Mouse (Mus musculus): ENCODE results near the gene Olfr747.
"Not testable (repeated sequence)": the region's sequence is repeated elsewhere in the genome, so short reads cannot be mapped to it uniquely, and the experiment has no call there.

Gene Olfr747

DNA sequence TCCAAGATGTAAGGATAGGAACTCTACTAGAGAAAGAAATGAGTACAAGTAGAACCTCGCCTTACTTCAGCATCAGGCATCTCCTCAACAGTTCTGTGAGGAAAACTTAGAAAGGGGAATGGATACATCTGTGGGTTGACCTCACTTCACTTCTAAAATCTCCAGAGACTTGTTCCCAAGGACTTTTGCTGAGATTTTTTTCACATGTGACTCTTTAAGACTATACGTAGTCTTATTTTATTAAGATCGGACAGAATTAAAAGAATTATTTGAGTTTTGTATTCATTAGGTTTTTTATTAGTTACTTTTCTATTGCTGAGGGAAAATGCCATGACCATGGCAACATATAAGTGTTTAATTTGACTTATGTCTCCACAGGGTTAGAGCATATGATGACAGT is at the start of gene Olfr747:
Gene Olfr747, minus strand, starts transcription at position 101 of the 400 bp plus-strand sequence.
- DNase-seq (ENCODE audit: low read depth), result no peak

DNA sequence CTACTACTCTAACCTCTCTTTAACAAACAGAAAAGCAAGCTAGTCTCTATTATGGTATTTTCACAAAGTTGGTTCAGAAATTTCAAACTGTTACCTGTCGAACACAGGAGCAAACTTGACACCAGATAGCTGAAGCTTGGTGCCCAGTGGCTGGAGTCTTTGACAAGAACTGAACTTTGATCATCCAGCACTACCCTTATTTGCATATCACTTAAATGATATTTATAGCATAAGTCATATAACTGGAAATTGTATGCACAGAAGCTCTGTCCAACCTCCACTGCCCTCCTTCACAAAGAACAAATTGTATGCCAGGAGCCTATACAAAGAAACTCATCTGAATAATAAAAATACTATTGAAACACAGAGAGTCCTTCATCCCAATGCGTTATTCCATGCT is 48.6 kb upstream of the Olfr747 start:
- no peak for DNase-seq (ENCODE audit: low read depth)

DNA sequence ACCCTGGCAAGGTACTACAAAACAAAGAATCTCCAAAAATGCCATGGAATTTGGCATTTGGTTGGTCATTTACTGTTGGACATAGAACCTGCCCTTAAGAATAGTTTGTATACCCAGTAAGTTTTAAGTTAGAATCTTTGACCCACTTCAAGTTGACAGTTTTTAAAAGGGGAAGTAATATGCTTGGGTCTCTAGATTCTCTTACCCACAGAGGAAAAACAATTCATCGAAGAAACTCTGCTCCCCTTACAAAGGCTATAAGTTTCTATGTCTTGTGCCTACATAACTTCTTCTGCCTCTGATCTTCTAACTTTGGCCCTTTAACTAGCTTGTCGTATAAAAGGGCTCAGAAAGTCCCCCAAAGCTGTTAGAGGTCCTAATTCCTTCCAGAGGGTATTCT is 47.3 kb upstream of the Olfr747 start:
- DNase-seq (ENCODE audit: low read depth), result no peak

DNA sequence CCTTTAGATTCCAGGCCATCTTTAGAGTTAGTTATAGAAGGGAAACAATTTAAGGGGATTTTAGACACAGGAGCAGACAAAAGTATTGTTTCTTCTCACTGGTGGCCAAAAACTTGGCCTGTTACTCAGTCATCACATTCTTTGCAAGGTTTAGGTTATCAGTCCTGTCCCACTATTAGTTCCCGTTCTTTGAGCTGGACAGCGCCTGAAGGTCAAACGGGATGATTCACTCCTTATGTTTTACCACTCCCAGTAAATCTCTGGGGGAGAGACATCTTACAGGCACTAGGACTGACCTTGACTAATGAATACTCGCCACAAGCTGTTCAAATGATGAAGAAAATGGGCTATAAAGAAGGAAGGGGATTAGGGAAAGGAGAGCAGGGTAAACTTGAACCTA is 29.4 kb upstream of the Olfr747 start:
- DNase-seq (ENCODE audit: low read depth), result not testable (repeated sequence)

DNA sequence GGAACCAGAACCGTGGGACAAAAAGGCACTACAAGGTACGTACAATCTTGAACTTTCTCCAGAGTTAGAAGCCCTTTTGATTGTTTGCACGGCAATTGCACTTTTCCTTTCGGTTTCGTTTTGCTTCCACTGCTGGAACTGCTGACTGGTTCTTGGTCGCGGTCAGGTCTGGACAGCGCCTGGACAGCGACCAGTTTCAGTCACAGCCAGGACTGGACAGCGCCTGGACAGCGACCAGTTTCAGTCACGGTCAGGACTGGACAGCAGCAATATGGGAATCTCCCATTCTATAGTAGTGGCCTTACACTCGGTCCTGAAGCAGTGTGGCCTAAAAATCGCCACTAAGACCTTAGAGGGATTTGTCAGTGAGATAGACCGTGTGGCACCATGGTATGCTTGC is 26.9 kb upstream of the Olfr747 start:
- not testable (repeated sequence) for DNase-seq (ENCODE audit: low read depth)

DNA sequence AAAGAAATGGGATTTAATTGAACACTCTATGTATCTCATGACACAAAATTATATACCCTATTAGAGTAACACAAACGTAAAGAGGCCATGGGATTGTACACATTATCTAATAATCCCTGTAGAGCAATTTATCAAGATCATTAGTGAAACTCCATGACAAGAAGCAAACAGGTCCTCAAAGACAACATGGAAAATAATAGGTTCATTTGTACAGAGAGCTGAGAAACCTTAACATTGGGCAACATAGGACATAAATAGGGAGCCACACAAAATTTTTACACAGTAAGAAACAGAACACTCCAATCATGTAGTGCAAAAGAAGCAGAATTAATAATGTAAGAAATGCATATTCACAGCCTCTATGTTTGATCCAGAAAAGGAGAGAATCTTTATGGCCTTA is 14.1 kb upstream of the Olfr747 start, which contains the start of gene Olfr748:
Gene Olfr748, plus strand, starts transcription at position 301 of the 400 bp plus-strand sequence.
- DNase-seq (ENCODE audit: low read depth), result no peak

DNA sequence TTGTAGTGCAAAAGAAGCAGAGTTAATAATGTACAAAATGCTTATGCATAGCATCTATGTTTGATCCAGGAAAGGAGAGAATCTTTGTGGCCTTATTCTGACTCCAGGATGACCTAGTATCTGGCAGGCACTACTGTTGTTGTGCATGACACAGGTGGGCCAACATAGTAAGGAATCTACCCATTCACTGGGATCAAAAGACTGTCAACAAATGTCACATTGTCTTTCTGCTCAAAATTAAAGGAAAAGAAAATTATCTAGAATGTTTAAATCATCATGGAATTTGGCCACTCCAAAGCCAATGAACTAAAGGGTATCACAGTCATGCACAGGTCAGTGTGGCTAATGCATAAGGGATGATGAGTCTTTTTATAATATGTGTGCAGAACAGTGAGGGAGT is 46.2 kb downstream of the Olfr747 start, which contains the start of gene Olfr746:
Gene Olfr746, plus strand, starts transcription at position 301 of the 400 bp plus-strand sequence.
- DNase-seq (ENCODE audit: low read depth), result no peak

DNA sequence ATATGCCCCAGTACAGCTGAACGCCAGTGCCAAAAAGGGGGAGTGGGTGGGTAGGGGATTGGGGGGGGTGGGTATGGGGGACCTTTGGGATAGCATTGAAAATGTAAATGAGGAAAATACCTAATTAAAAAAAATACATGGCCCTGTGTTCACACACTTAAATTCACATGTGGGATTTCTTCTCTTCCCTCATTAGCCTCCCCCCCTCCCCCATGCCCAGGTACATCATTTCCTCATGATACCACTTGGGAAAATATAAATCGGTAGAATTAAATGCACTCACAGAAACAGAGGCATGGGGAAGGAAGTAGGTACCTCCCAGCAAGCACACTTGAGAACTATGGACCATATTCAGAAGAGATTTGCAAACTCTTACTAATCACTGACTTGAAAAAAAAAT is 53.9 kb downstream of the Olfr747 start, which contains the start of gene Olfr745:
Gene Olfr745, plus strand, starts transcription at position 301 of the 400 bp plus-strand sequence.
- DNase-seq (ENCODE audit: low read depth), result no peak
